Comparison of ENCODE assay signal across 15 mouse cellular contexts in the genomic region with DNA sequence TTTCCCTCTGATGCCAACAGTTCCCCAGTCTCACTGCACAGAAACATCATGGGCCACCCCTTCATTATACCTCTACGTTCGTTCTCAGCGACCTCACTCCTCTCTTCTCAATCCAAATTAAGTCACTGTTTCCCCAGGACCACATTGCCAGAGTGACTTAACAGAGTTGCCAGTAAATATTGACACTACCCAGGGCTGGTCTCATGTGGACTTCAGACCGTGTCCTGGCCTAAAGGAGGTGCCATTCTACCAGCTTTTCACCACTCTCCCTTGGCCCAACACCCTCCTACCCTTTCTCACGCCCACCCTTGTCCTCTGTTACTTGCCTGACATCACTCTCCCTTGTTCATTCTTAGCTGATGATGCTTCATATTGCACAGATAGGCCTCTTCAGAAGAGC.
"Had no signal": no experiment of that assay in that cellular context is flagged by ENCODE, and none has a peak within 500 bp of the region (broad histone marks: within the 10 kb centered on the region; RNA-seq: fewer than 3 reads in every experiment).

No protein-coding gene starts in this region.

- H3K27me3 ChIP-seq: lung, embryonic 15.5 days; midbrain, embryonic 13.5 days; midbrain, embryonic 15.5 days; neural tube, embryonic 12.5 days; stomach, embryonic 15.5 days had no signal

- H3K9ac ChIP-seq: lung, embryonic 15.5 days; midbrain, embryonic 13.5 days; midbrain, embryonic 15.5 days; neural tube, embryonic 12.5 days; stomach, embryonic 15.5 days had no signal

- DNase-seq: lung, adult 2 months; lung, postnatal 14 days; lung, postnatal 36 days; right cerebral cortex, postnatal 14 days; thymus, adult 18-20 months; thymus, postnatal 14 days; thymus, postnatal 36 days had no signal

- H3K4me3 ChIP-seq: lung, embryonic 15.5 days; megakaryocyte, embryonic 14.5 days; midbrain, embryonic 13.5 days; midbrain, embryonic 15.5 days; neural tube, embryonic 12.5 days; stomach, embryonic 15.5 days had no signal

- H3K9me3 ChIP-seq: lung, embryonic 15.5 days; megakaryocyte, embryonic 14.5 days; midbrain, embryonic 13.5 days; midbrain, embryonic 15.5 days; neural tube, embryonic 12.5 days; stomach, embryonic 15.5 days had no signal

- ATAC-seq: lung, postnatal 0 days; midbrain, embryonic 13.5 days; midbrain, embryonic 15.5 days had no signal

- H3K27ac ChIP-seq: lung, embryonic 15.5 days; midbrain, embryonic 13.5 days; midbrain, embryonic 15.5 days; neural tube, embryonic 12.5 days; stomach, embryonic 15.5 days had no signal

- H3K36me3 ChIP-seq: lung, embryonic 15.5 days; midbrain, embryonic 13.5 days; midbrain, embryonic 15.5 days; neural tube, embryonic 12.5 days; stomach, embryonic 15.5 days had no signal

- H3K4me2 ChIP-seq: lung, embryonic 15.5 days; midbrain, embryonic 11.5 days; midbrain, embryonic 13.5 days; midbrain, embryonic 15.5 days; neural tube, embryonic 12.5 days; stomach, embryonic 15.5 days had no signal

- H3K4me1 ChIP-seq: lung, embryonic 15.5 days; midbrain, embryonic 15.5 days; neural tube, embryonic 12.5 days; stomach, embryonic 15.5 days had no signal
